Mouse (Mus musculus): ENCODE measurements around the gene Pim3.

- TF ChIP-seq CHD2 (IDR thresholded peaks at IDR 0.05; ENCODE audit: low read depth, low read length), result no peak
- TF ChIP-seq HCFC1 (IDR thresholded peaks at IDR 0.05; ENCODE audit: borderline replicate concordance, insufficient read depth, low read length), result no peak
- TF ChIP-seq ZNF384 (IDR thresholded peaks at IDR 0.05; ENCODE audit: low read depth, low read length), result no peak
- no peak for TF ChIP-seq MAFK (IDR thresholded peaks at IDR 0.05; ENCODE audit: insufficient read depth, low read depth, low read length)
- no peak for TF ChIP-seq ZC3H11A (IDR thresholded peaks at IDR 0.05; ENCODE audit: borderline replicate concordance, low read depth, low read length)
These were observed 20.2 kb upstream of the Pim3 start for GRCm38 (mm10) chr15:88841580-88842299.

Measured in ES-E14 (cell line).